Mouse (Mus musculus): ENCODE data around the gene Coq8b. TPM values are rescaled to one million over a fixed set of nuclear protein-coding genes. Genes with fewer than 3 reads are reported as not detected.

Coq8b gene
- total RNA-seq, 1 experiment = 12.8 TPM

GRCm38 (mm10) chr7:27266515-27267128, 33.8 kb downstream of the Coq8b start:
- Histone ChIP-seq H3K9me3 (ENCODE audit: control insufficient read depth, insufficient read depth, low read depth, low read length) (no peaks in the 10 kb centered on the region), H3K9ac (ENCODE audit: insufficient read depth, low read depth, low read length, poor library complexity, severe bottlenecking) (peak overlapping the region; percentile 62), H3K4me3 (ENCODE audit: insufficient read depth in 1 of 2, low read depth in 1 of 2, low read length in 2 of 2, poor library complexity in 1 of 2, severe bottlenecking in 1 of 2) (peak overlapping the region; percentile 30 to 65; a peak in 3 of 4 replicates), H3K36me3 (ENCODE audit: control insufficient read depth, insufficient read depth, low read length, poor library complexity, severe bottlenecking) (peaks cover 14% of the 10 kb centered on the region; the same call in 1 of the 2 replicates), H3K27ac (ENCODE audit: insufficient read depth, low read depth, low read length, poor library complexity, severe bottlenecking) (no peak overlapping the region), H3K4me1 (ENCODE audit: control insufficient read depth in 2 of 2, insufficient read depth in 2 of 2, low read length in 2 of 2, poor library complexity in 1 of 2) (peaks cover 0 to 14% of the 10 kb centered on the region in 2 experiments; a peak in 1 of 4 replicates)
- TF ChIP-seq CHD2 (IDR thresholded peaks at IDR 0.05; ENCODE audit: low read depth, low read length) = no peak
- TF ChIP-seq MAFK (IDR thresholded peaks at IDR 0.05; ENCODE audit: insufficient read depth, low read depth, low read length) = no peak
- no peak for TF ChIP-seq ZNF384 (IDR thresholded peaks at IDR 0.05; ENCODE audit: low read depth, low read length)
- no peak for TF ChIP-seq HCFC1 (IDR thresholded peaks at IDR 0.05; ENCODE audit: borderline replicate concordance, insufficient read depth, low read length)
- TF ChIP-seq ZC3H11A (IDR thresholded peaks at IDR 0.05; ENCODE audit: borderline replicate concordance, low read depth, low read length) = no peak
- DNase-seq (ENCODE audit: low read depth, low spot score) = no peak
- in situ Hi-C loops (cut with MboI; ENCODE audit: low sequenced_read_pairs in 2 of 2, unreplicated experiment in 2 of 2) = no loop called here

- no peak for TF ChIP-seq MAFK (IDR thresholded peaks at IDR 0.05; ENCODE audit: insufficient read depth, low read depth, low read length)
- TF ChIP-seq ZC3H11A (IDR thresholded peaks at IDR 0.05; ENCODE audit: borderline replicate concordance, low read depth, low read length) = no peak
- no peak for TF ChIP-seq CHD2 (IDR thresholded peaks at IDR 0.05; ENCODE audit: low read depth, low read length)
- TF ChIP-seq ZNF384 (IDR thresholded peaks at IDR 0.05; ENCODE audit: low read depth, low read length) = no peak
- TF ChIP-seq HCFC1 (IDR thresholded peaks at IDR 0.05; ENCODE audit: borderline replicate concordance, insufficient read depth, low read length) = no peak
- Histone ChIP-seq H3K27ac (ENCODE audit: insufficient read depth, low read depth, low read length, poor library complexity, severe bottlenecking) (no peak overlapping the region), H3K9ac (ENCODE audit: insufficient read depth, low read depth, low read length, poor library complexity, severe bottlenecking) (no peak overlapping the region), H3K4me3 (ENCODE audit: insufficient read depth in 1 of 2, low read depth in 1 of 2, low read length in 2 of 2, poor library complexity in 1 of 2, severe bottlenecking in 1 of 2) (no peak overlapping the region), H3K9me3 (ENCODE audit: control insufficient read depth, insufficient read depth, low read depth, low read length) (no peaks in the 10 kb centered on the region), H3K36me3 (ENCODE audit: control insufficient read depth, insufficient read depth, low read length, poor library complexity, severe bottlenecking) (peaks cover 16% of the 10 kb centered on the region; the same call in 1 of the 2 replicates), H3K4me1 (ENCODE audit: control insufficient read depth in 2 of 2, insufficient read depth in 2 of 2, low read length in 2 of 2, poor library complexity in 1 of 2) (peaks cover 0 to 9% of the 10 kb centered on the region in 2 experiments; a peak in 2 of 4 replicates)
- DNase-seq (ENCODE audit: low read depth, low spot score) = no peak
- in situ Hi-C loops (cut with MboI; ENCODE audit: low sequenced_read_pairs in 2 of 2, unreplicated experiment in 2 of 2) = no loop called here
Measured at GRCm38 (mm10) chr7:27271423-27271822, 38.6 kb downstream of the Coq8b start.

- H3K4me3 ChIP-seq (ENCODE audit: insufficient read depth in 1 of 2, low read depth in 1 of 2, low read length in 2 of 2, poor library complexity in 1 of 2, severe bottlenecking in 1 of 2) = peak overlapping the region; percentile 4 to 63
- peaks cover 0 to 12% of the 10 kb centered on the region in 2 experiments; a peak in 2 of 4 replicates for H3K4me1 ChIP-seq (ENCODE audit: control insufficient read depth in 2 of 2, insufficient read depth in 2 of 2, low read length in 2 of 2, poor library complexity in 1 of 2)
- peak overlapping the region; percentile 30 for H3K27ac ChIP-seq (ENCODE audit: insufficient read depth, low read depth, low read length, poor library complexity, severe bottlenecking)
- no peaks in the 10 kb centered on the region for H3K9me3 ChIP-seq (ENCODE audit: control insufficient read depth, insufficient read depth, low read depth, low read length)
- peaks cover 31% of the 10 kb centered on the region; the same call in 1 of the 2 replicates for H3K36me3 ChIP-seq (ENCODE audit: control insufficient read depth, insufficient read depth, low read length, poor library complexity, severe bottlenecking)
- DNase-seq (ENCODE audit: low read depth, low spot score) = peak; percentile 93
- in situ Hi-C loops (cut with MboI; ENCODE audit: low sequenced_read_pairs in 2 of 2, unreplicated experiment in 2 of 2) = no loop called here
- H3K9ac ChIP-seq (ENCODE audit: insufficient read depth, low read depth, low read length, poor library complexity, severe bottlenecking) = peak overlapping the region; percentile 58; the same call in 1 of the 2 replicates
- TF ChIP-seq ZNF384 (IDR thresholded peaks at IDR 0.05; ENCODE audit: low read depth, low read length) (no peak), HCFC1 (IDR thresholded peaks at IDR 0.05; ENCODE audit: borderline replicate concordance, insufficient read depth, low read length) (0 out of 2 replicates have a peak, but pooled peaks have one; percentile 18), ZC3H11A (IDR thresholded peaks at IDR 0.05; ENCODE audit: borderline replicate concordance, low read depth, low read length) (0 out of 2 replicates have a peak, but pooled peaks have one; percentile 0)
Measured at GRCm38 (mm10) chr7:27273739-27274351, 41.0 kb downstream of the Coq8b start.

- in situ Hi-C loops (cut with MboI; ENCODE audit: low sequenced_read_pairs in 2 of 2, unreplicated experiment in 2 of 2) = loop anchor here in 1 of 2 experiments (25.0 kb wide), 1 partner anchor 412 kb away; the partner anchor contains the start of gene Zfp607b
- H3K36me3 ChIP-seq (ENCODE audit: control insufficient read depth, insufficient read depth, low read length, poor library complexity, severe bottlenecking) = peaks cover 33% of the 10 kb centered on the region; the same call in 1 of the 2 replicates
- no peak for DNase-seq (ENCODE audit: low read depth, low spot score)
- no peaks in the 10 kb centered on the region for H3K9me3 ChIP-seq (ENCODE audit: control insufficient read depth, insufficient read depth, low read depth, low read length)
- 0 out of 2 replicates have a peak overlapping the region, but pooled peaks have one; percentile 36 for H3K9ac ChIP-seq (ENCODE audit: insufficient read depth, low read depth, low read length, poor library complexity, severe bottlenecking)
- TF ChIP-seq HCFC1 (IDR thresholded peaks at IDR 0.05; ENCODE audit: borderline replicate concordance, insufficient read depth, low read length) (no peak), CHD2 (IDR thresholded peaks at IDR 0.05; ENCODE audit: low read depth, low read length) (no peak), ZNF384 (IDR thresholded peaks at IDR 0.05; ENCODE audit: low read depth, low read length) (no peak), ZC3H11A (IDR thresholded peaks at IDR 0.05; ENCODE audit: borderline replicate concordance, low read depth, low read length) (no peak), MAFK (IDR thresholded peaks at IDR 0.05; ENCODE audit: insufficient read depth, low read depth, low read length) (no peak)
- peaks cover 0 to 12% of the 10 kb centered on the region in 2 experiments; a peak in 2 of 4 replicates for H3K4me1 ChIP-seq (ENCODE audit: control insufficient read depth in 2 of 2, insufficient read depth in 2 of 2, low read length in 2 of 2, poor library complexity in 1 of 2)
- H3K27ac ChIP-seq (ENCODE audit: insufficient read depth, low read depth, low read length, poor library complexity, severe bottlenecking) = no peak overlapping the region; the same call in 1 of the 2 replicates
- no peak overlapping the region for H3K4me3 ChIP-seq (ENCODE audit: insufficient read depth in 1 of 2, low read depth in 1 of 2, low read length in 2 of 2, poor library complexity in 1 of 2, severe bottlenecking in 1 of 2)
Measured at GRCm38 (mm10) chr7:27274916-27275315, 42.1 kb downstream of the Coq8b start.

All from ES-E14 (cell line).